Mouse (Mus musculus): ENCODE measurements around the gene Rnase2a. TPM values are rescaled to one million over a fixed set of nuclear protein-coding genes. Genes with fewer than 3 reads are reported as not detected.

The Rnase2a gene
- 0.46 TPM in 1 of 2 replicates, not detected in the other for polyA plus RNA-seq (2012; rRNA removed; ENCODE audit: low replicate concordance)

GRCm38 (mm10) chr14:51256041-51256440 lies at the start of gene Rnase2a:
Rnase2a (minus strand) TSS chr14:51256112.

Other genes with a start within 250 kb of the Rnase2a start
- not detected in 2 replicates for gene Rnase10, start 248.4 kb downstream of the Rnase2a start, polyA plus RNA-seq (2012; rRNA removed; ENCODE audit: low replicate concordance)
- gene Rnase9, start 214.2 kb downstream of the Rnase2a start, polyA plus RNA-seq (2012; rRNA removed; ENCODE audit: low replicate concordance): not detected in 2 replicates
- not detected in 2 replicates for gene Rnase11, start 205.9 kb downstream of the Rnase2a start, polyA plus RNA-seq (2012; rRNA removed; ENCODE audit: low replicate concordance)
- gene Rnase12, start 198.5 kb downstream of the Rnase2a start, polyA plus RNA-seq (2012; rRNA removed; ENCODE audit: low replicate concordance): 0.21 TPM in 1 of 2 replicates, not detected in the other
- 0.09 TPM in 1 of 2 replicates, not detected in the other for gene Olfr750, start 181.7 kb downstream of the Rnase2a start, polyA plus RNA-seq (2012; rRNA removed; ENCODE audit: low replicate concordance)
- 73.0 and 83.3 TPM in 2 replicates for gene Rnase4, start 165.0 kb downstream of the Rnase2a start, polyA plus RNA-seq (2012; rRNA removed; ENCODE audit: low replicate concordance)
- gene Ang, start 165.0 kb downstream of the Rnase2a start, polyA plus RNA-seq (2012; rRNA removed; ENCODE audit: low replicate concordance): 18.9 and 27.3 TPM in 2 replicates
- gene Eddm3b, start 141.7 kb downstream of the Rnase2a start, polyA plus RNA-seq (2012; rRNA removed; ENCODE audit: low replicate concordance): not detected in 2 replicates
- 4.8 and 5.2 TPM in 2 replicates for gene Rnase6, start 132.2 kb downstream of the Rnase2a start, polyA plus RNA-seq (2012; rRNA removed; ENCODE audit: low replicate concordance)
- 35.3 and 1,063 TPM in 2 replicates for gene Rnase1, start 109.3 kb downstream of the Rnase2a start, polyA plus RNA-seq (2012; rRNA removed; ENCODE audit: low replicate concordance)
- gene Rnase2b, start 93.9 kb downstream of the Rnase2a start, polyA plus RNA-seq (2012; rRNA removed; ENCODE audit: low replicate concordance): not detected in 2 replicates
- gene Ang2, start 57.0 kb downstream of the Rnase2a start, polyA plus RNA-seq (2012; rRNA removed; ENCODE audit: low replicate concordance): not detected in 2 replicates
- gene Ear14, start 52.7 kb downstream of the Rnase2a start, polyA plus RNA-seq (2012; rRNA removed; ENCODE audit: low replicate concordance): not detected in 2 replicates
- gene Gm7247, start 105.6 kb upstream of the Rnase2a start, polyA plus RNA-seq (2012; rRNA removed; ENCODE audit: low replicate concordance): not detected in 2 replicates
- gene Vmn2r88, start 154.7 kb upstream of the Rnase2a start, polyA plus RNA-seq (2012; rRNA removed; ENCODE audit: low replicate concordance): not detected in 2 replicates
- gene Vmn2r89, start 195.7 kb upstream of the Rnase2a start, polyA plus RNA-seq (2012; rRNA removed; ENCODE audit: low replicate concordance): not detected in 2 replicates